Mouse (Mus musculus) MEL (cell line): ENCODE results near the gene Spem1. TPM values are rescaled to one million over a fixed set of nuclear protein-coding genes. Genes with fewer than 3 reads are reported as not detected.
"Not testable (repeated sequence)": the region's sequence is repeated elsewhere in the genome, so short reads cannot be mapped to it uniquely, and the experiment has no call there.

Experiments used
- DNase-seq: peaks from one replicate; pipeline ENCODE4 v3.0.0; 2011; ENCODE audit warnings: low read depth, low spot score
- H3K27ac ChIP-seq: 2 replicates; pipeline ENCODE4 v1.5.1; 2012; ENCODE audit warnings: low read depth, mild to moderate bottlenecking, control low read depth, low read length, moderate library complexity; ENCODE audit not compliant: control insufficient read depth
- H3K27me3 ChIP-seq, 2 experiments: fragments of 150-350 bp in 1 of 2; sonication (generic) in 1 of 2; 2 replicates each; pipeline ENCODE4 v1.6.1; 2012; ENCODE audit warnings: low read length in 2 of 2, mild to moderate bottlenecking in 2 of 2, improper control_type of control experiment in 1 of 2, moderate library complexity in 1 of 2; ENCODE audit not compliant: insufficient read depth in 2 of 2, control insufficient read depth in 1 of 2
- H3K36me3 ChIP-seq, 2 experiments: 2 replicates each; pipeline ENCODE4 v1.6.1; 2012 to 2014; ENCODE audit warnings: low read length in 2 of 2, improper control_type of control experiment in 1 of 2, inconsistent platforms in 1 of 2, mild to moderate bottlenecking in 1 of 2; ENCODE audit not compliant: insufficient read depth in 2 of 2, control insufficient read depth in 1 of 2
- H3K4me1 ChIP-seq, 2 experiments: fragments of 150-350 bp in 1 of 2; sonication (generic) in 1 of 2; 2 replicates each; pipeline ENCODE4 v1.6.1; 2012; ENCODE audit warnings: low read length in 2 of 2, improper control_type of control experiment in 1 of 2, mild to moderate bottlenecking in 1 of 2; ENCODE audit not compliant: insufficient read depth in 2 of 2, control insufficient read depth in 1 of 2
- H3K4me3 ChIP-seq, 2 experiments: fragments of 150-350 bp in 1 of 2; sonication (generic) in 1 of 2; 2 replicates each; pipeline ENCODE4 v1.5.1; 2012; ENCODE audit warnings: low read depth in 2 of 2, low read length in 2 of 2, mild to moderate bottlenecking in 2 of 2, moderate library complexity in 2 of 2, control low read depth in 1 of 2, improper control_type of control experiment in 1 of 2; ENCODE audit not compliant: control insufficient read depth in 1 of 2, insufficient read depth in 1 of 2
- H3K79me2 ChIP-seq: 2 replicates; pipeline ENCODE4 v1.6.1; 2012; ENCODE audit warnings: mild to moderate bottlenecking, low read length, moderate library complexity; ENCODE audit not compliant: control insufficient read depth, poor library complexity, insufficient read depth
- H3K9ac ChIP-seq: 2 replicates; pipeline ENCODE4 v1.6.1; 2012; ENCODE audit warnings: low read depth, mild to moderate bottlenecking, control low read depth, low read length, moderate library complexity; ENCODE audit not compliant: control insufficient read depth, poor library complexity, severe bottlenecking
- H3K9me3 ChIP-seq: fragments of 150-350 bp; sonication (generic); replicated peaks from 2 replicates; pipeline ENCODE4 v1.6.1; 2012; ENCODE audit warnings: mild to moderate bottlenecking, low read length, improper control_type of control experiment, moderate library complexity; ENCODE audit not compliant: insufficient read depth
- BHLHE40 ChIP-seq: IDR thresholded peaks from 2 replicates; pipeline ENCODE4 v1.6.1; 2012; ENCODE audit warnings: low read depth, mild to moderate bottlenecking, inconsistent platforms, low read length, improper control_type of control experiment, borderline replicate concordance
- CHD1 ChIP-seq: IDR thresholded peaks from 2 replicates; pipeline ENCODE4 v1.6.1; 2012; ENCODE audit warnings: low read depth, mild to moderate bottlenecking, inconsistent platforms, low read length, improper control_type of control experiment
- CHD2 ChIP-seq: IDR thresholded peaks from 2 replicates; pipeline ENCODE4 v1.6.1; 2011; ENCODE audit warnings: low read length, improper control_type of control experiment
- E2F4 ChIP-seq: IDR thresholded peaks from 2 replicates; pipeline ENCODE4 v1.6.1; 2011; ENCODE audit warnings: low read depth, low read length, improper control_type of control experiment, borderline replicate concordance
- ELF1 ChIP-seq: IDR thresholded peaks from 2 replicates; pipeline ENCODE4 v1.6.1; 2014; ENCODE audit warnings: low read depth, mild to moderate bottlenecking, inconsistent platforms, low read length, improper control_type of control experiment, moderate library complexity
- ETS1 ChIP-seq: IDR thresholded peaks from 2 replicates; pipeline ENCODE4 v1.6.1; 2012; ENCODE audit warnings: low read depth, mild to moderate bottlenecking, inconsistent platforms, low read length, improper control_type of control experiment, moderate library complexity
- GABPA ChIP-seq: IDR thresholded peaks from 2 replicates; pipeline ENCODE4 v1.6.1; 2012; ENCODE audit warnings: low read depth, mild to moderate bottlenecking, inconsistent platforms, low read length, improper control_type of control experiment, moderate library complexity
- GATA1 ChIP-seq: IDR thresholded peaks from 2 replicates; pipeline ENCODE4 v1.6.1; 2011; ENCODE audit warnings: low read depth, low read length, improper control_type of control experiment
- MAFK ChIP-seq: IDR thresholded peaks from 2 replicates; pipeline ENCODE4 v1.6.1; 2011; ENCODE audit warnings: low read depth, mild to moderate bottlenecking, low read length, improper control_type of control experiment, borderline replicate concordance
- MAZ ChIP-seq: IDR thresholded peaks from 2 replicates; pipeline ENCODE4 v1.6.1; 2012; ENCODE audit warnings: low read depth, mild to moderate bottlenecking, inconsistent platforms, low read length, improper control_type of control experiment
- NELFE ChIP-seq: IDR thresholded peaks from 2 replicates; pipeline ENCODE4 v1.6.1; 2011; ENCODE audit warnings: low read depth, low read length, improper control_type of control experiment
- RCOR1 ChIP-seq: IDR thresholded peaks from 2 replicates; pipeline ENCODE4 v1.6.1; 2012; ENCODE audit warnings: low read depth, mild to moderate bottlenecking, inconsistent platforms, low read length, improper control_type of control experiment
- TAL1 ChIP-seq: IDR thresholded peaks from 2 replicates; pipeline ENCODE4 v1.6.1; 2012; ENCODE audit warnings: mild to moderate bottlenecking, inconsistent platforms, low read length, moderate library complexity, mixed read lengths
- UBTF ChIP-seq: IDR thresholded peaks from 2 replicates; pipeline ENCODE4 v1.6.1; 2012; ENCODE audit warnings: low read depth, mild to moderate bottlenecking, inconsistent platforms, low read length, improper control_type of control experiment, moderate library complexity, borderline replicate concordance; ENCODE audit not compliant: insufficient read depth
- USF1 ChIP-seq: IDR thresholded peaks from 2 replicates; pipeline ENCODE4 v1.6.1; 2014; ENCODE audit warnings: low read depth, mild to moderate bottlenecking, inconsistent platforms, low read length, improper control_type of control experiment, moderate library complexity
- ZMIZ1 ChIP-seq: IDR thresholded peaks from 2 replicates; pipeline ENCODE4 v1.6.1; 2012; ENCODE audit warnings: low read depth, mild to moderate bottlenecking, inconsistent platforms, low read length, improper control_type of control experiment, moderate library complexity
- polyA plus RNA-seq, 2 experiments: library from polyadenylated mRNA; stranded (reverse) in 1 of 2; unstranded in 1 of 2; fragments of >175 nt in 1 of 2; fragments of >200 nt in 1 of 2; gene quantifications; 2 replicates each; pipeline versions ENCODE4 v1.2.1 to v1.2.4; 2012; ENCODE audit warnings: low replicate concordance in 2 of 2, low read depth in 1 of 2; ENCODE audit not compliant: insufficient read length in 2 of 2, insufficient read depth in 1 of 2, missing spikeins in 1 of 2
- total RNA-seq: library from RNA; depleted of rRNA; stranded (reverse); fragments of 300-350 nt; gene quantifications from 2 replicates; pipeline ENCODE4 v1.2.3, GENCODE M21; 2012

Gene Spem1
- total and polyA plus RNA-seq, 3 experiments: 0.15 to 0.19 TPM; not detected in 1

DNA sequence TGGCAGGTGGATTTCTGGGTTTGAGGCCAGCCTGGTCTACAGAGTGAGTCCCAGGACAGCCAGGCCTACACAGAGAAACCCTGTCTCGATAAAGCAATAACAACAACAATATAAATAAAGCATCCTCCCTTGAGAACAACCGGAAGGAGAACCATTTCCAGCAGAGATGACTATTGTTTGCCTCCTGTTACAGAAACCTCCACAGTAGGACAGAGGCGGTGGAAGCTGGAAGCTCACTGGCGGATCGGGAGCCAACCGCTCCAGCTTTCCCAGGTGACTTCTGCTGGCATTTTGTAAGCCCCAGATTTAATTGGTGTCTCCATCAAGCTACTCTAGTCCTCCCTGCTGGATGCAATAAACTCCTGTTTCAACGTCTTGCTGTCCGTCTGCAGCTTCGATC is 43.6 kb upstream of the Spem1 start:
- no peak for TF ChIP-seq CHD2
- TF ChIP-seq USF1: no peak
- no peak for TF ChIP-seq ZMIZ1
- TF ChIP-seq TAL1: no peak
- no peak for TF ChIP-seq E2F4
- no peak for TF ChIP-seq GABPA
- no peak for TF ChIP-seq BHLHE40
- no peak for TF ChIP-seq ETS1
- TF ChIP-seq CHD1: no peak
- no peak for TF ChIP-seq ELF1
- H3K4me1 ChIP-seq: peaks cover 2 to 17% of the 10 kb centered on the region in 2 experiments
- no peak overlapping the region for H3K27ac ChIP-seq
- H3K4me3 ChIP-seq: no peak overlapping the region
- no peaks in the 10 kb centered on the region for H3K9me3 ChIP-seq
- DNase-seq: no peak
- no peak overlapping the region for H3K9ac ChIP-seq
- no peaks in the 10 kb centered on the region; a peak in 1 of 4 replicates for H3K27me3 ChIP-seq
- H3K36me3 ChIP-seq: peaks cover 0 to 4% of the 10 kb centered on the region in 2 experiments; a peak in 1 of 4 replicates
- H3K79me2 ChIP-seq: no peaks in the 10 kb centered on the region

DNA sequence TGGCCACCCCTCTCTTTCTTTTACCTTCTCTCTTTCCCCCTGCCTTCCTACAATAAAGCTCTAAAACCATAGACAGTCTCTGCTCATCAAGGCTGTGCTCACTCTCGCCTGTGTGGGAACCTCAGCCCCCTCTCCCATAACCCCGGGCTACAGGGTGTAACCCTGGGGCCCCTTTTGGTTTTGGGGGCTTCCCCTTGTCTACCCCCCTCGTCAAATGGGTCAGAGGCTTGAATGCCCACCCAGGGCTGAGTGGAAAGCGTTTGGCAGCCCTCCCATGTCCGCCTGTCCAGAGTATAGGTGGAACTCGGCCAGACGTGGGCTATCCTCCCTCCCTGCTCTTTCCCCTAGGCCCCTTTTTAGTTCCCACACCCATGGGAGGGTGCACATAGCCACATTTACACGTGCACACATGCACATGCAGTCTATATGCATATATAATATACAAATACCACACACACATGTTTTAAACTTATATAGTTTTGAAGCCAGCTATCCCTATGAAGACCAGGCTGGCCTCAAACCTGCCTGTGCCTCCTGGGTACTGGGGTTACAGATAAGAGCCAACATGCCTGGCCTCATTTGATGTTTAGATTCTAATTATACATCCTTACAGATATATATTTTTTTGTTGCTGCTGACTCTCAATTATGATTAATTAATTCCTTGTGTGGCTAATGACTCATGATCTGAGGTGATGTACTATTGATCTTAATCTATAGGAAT is 42.3 kb upstream of the Spem1 start:
- Histone ChIP-seq H3K79me2 (no peaks in the 10 kb centered on the region), H3K9ac (no peak overlapping the region), H3K36me3 (peaks cover 0 to 4% of the 10 kb centered on the region in 2 experiments; a peak in 1 of 4 replicates), H3K4me3 (no peak overlapping the region), H3K27ac (no peak overlapping the region), H3K4me1 (peaks cover 2 to 17% of the 10 kb centered on the region in 2 experiments), H3K9me3 (no peaks in the 10 kb centered on the region), H3K27me3 (no peaks in the 10 kb centered on the region)
- no peak for DNase-seq
- TF ChIP-seq RCOR1 (no peak), MAFK (no peak), UBTF (no peak), GATA1 (0 out of 2 replicates have a peak, but pooled peaks have one; percentile 17), GABPA (no peak), MAZ (no peak), NELFE (no peak)

DNA sequence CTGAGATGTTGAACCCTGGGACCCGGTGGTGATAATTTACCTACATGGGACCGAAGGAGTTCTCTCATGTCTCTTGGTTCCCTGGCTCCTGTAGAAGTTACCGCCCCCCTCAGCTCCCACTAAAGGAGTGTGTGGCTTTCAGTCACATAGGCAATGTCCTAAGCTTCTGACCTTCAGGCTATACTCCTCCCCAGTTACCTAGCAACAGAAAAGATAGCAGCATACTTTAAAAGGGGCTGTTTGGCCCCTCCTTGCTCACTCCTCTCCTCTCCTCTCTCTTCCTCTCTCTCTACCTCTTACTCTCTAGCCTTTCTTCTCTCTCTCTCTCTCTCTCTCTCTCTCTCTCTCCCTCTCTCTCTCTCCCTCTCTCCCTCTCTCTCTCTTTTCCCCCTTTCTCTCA is 41.7 kb upstream of the Spem1 start:
- not testable (repeated sequence) for H3K9me3 ChIP-seq, H3K36me3 ChIP-seq, DNase-seq, H3K4me3 ChIP-seq, H3K27ac ChIP-seq, H3K79me2 ChIP-seq, H3K27me3 ChIP-seq, H3K9ac ChIP-seq
- peaks cover 2 to 17% of the 10 kb centered on the region in 2 experiments for H3K4me1 ChIP-seq
